Mouse (Mus musculus): ENCODE data around the gene Slc26a8. TPM values are rescaled to one million over a fixed set of nuclear protein-coding genes. Genes with fewer than 3 reads are reported as not detected.

The Slc26a8 gene
- polyA plus RNA-seq, 1 experiment from 2014 or later = 0.34 TPM

DNA sequence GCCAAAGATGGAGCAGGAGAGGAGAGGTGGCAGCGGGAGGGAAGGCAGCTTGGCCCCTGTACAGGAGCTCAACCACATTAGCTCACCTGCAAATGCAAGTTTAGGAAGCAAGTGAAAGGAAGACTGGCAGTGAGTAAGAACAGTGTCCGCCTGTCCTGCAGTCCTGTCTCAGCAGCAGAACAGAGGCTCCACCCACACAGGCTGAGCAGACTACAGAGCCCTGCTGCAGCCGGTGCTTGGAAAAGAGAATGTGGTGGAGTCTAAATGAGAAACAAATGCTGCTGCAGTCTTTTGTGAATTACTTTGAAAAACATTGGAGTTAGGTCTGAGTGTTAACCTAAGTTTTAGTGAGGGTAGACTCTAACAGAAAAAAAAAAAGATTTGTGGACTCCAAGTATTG lies 27.5 kb upstream of the Slc26a8 start:
- H3K27me3 ChIP-seq (ENCODE audit: control insufficient read depth, insufficient read depth, low read length) = no peaks in the 10 kb centered on the region
- 74% methylated on average over 3 of the region's 3 CpGs for WGBS
- ATAC-seq (ENCODE audit: insufficient number of reproducible peaks, insufficient read depth, low FRiP score, low read depth) = no peak
- no peaks in the 10 kb centered on the region for H3K9me3 ChIP-seq (ENCODE audit: control insufficient read depth, low read length)
- no peak overlapping the region for H3K9ac ChIP-seq (ENCODE audit: low read length)
- peaks cover 74% of the 10 kb centered on the region for H3K36me3 ChIP-seq (ENCODE audit: control insufficient read depth, insufficient read depth, low read length)
- no peak overlapping the region for H3K27ac ChIP-seq (replicated peaks in 1 of 2; ENCODE audit: control insufficient read depth in 1 of 2, insufficient read depth in 1 of 2, low read depth in 2 of 2, low read length in 2 of 2)
- no peak overlapping the region for H3K4me2 ChIP-seq (ENCODE audit: low read length)
- H3K4me1 ChIP-seq (ENCODE audit: control insufficient read depth in 2 of 2, insufficient read depth in 2 of 2, low read length in 2 of 2) = peaks cover 8 to 28% of the 10 kb centered on the region in 2 experiments
- H3K4me3 ChIP-seq (ENCODE audit: control insufficient read depth in 1 of 2, insufficient read depth in 1 of 2, low read depth in 1 of 2, low read length in 2 of 2) = no peak overlapping the region

- no peaks in the 10 kb centered on the region for H3K27me3 ChIP-seq (ENCODE audit: control insufficient read depth, insufficient read depth, low read length)
- H3K4me2 ChIP-seq (ENCODE audit: low read length) = no peak overlapping the region
- no peak overlapping the region for H3K9ac ChIP-seq (ENCODE audit: low read length)
- 70% methylated on average over 7 of the region's 7 CpGs for WGBS
- H3K27ac ChIP-seq (replicated peaks in 1 of 2; ENCODE audit: control insufficient read depth in 1 of 2, insufficient read depth in 1 of 2, low read depth in 2 of 2, low read length in 2 of 2) = no peak overlapping the region
- H3K4me1 ChIP-seq (ENCODE audit: control insufficient read depth in 2 of 2, insufficient read depth in 2 of 2, low read length in 2 of 2) = peaks cover 12 to 35% of the 10 kb centered on the region in 2 experiments
- no peak for ATAC-seq (ENCODE audit: insufficient number of reproducible peaks, insufficient read depth, low FRiP score, low read depth)
- peaks cover 63% of the 10 kb centered on the region for H3K36me3 ChIP-seq (ENCODE audit: control insufficient read depth, insufficient read depth, low read length)
- no peaks in the 10 kb centered on the region for H3K9me3 ChIP-seq (ENCODE audit: control insufficient read depth, low read length)
- H3K4me3 ChIP-seq (ENCODE audit: control insufficient read depth in 1 of 2, insufficient read depth in 1 of 2, low read depth in 1 of 2, low read length in 2 of 2) = no peak overlapping the region
Measured at GRCm38 (mm10) chr17:28715832-28716548, 26.0 kb upstream of the Slc26a8 start.

DNA sequence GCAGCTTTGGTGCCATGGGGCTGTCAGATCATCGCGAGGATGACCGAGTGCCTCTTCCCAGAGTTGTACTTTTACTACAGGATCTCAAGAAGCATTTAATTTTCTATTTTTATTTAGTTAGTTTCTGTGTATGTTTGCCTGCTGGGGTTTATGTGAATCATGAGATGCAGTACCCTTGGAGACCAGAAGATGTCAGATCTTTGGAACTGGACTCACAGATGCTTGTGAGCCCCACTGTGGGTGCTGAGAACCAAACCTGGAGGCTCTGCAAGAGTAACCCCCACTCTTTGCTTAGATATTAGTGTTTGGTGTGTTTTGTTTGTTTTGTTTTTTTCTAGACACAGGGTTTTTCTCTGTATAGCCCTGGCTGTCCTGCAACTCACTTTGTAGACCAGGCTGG lies 24.0 kb upstream of the Slc26a8 start:
- Histone ChIP-seq H3K4me3 (ENCODE audit: control insufficient read depth in 1 of 2, insufficient read depth in 1 of 2, low read depth in 1 of 2, low read length in 2 of 2) (no peak overlapping the region), H3K9ac (ENCODE audit: low read length) (no peak overlapping the region), H3K9me3 (ENCODE audit: control insufficient read depth, low read length) (no peaks in the 10 kb centered on the region), H3K27ac (replicated peaks in 1 of 2; ENCODE audit: control insufficient read depth in 1 of 2, insufficient read depth in 1 of 2, low read depth in 2 of 2, low read length in 2 of 2) (no peak overlapping the region), H3K4me2 (ENCODE audit: low read length) (no peak overlapping the region), H3K36me3 (ENCODE audit: control insufficient read depth, insufficient read depth, low read length) (peaks cover 48% of the 10 kb centered on the region), H3K27me3 (ENCODE audit: control insufficient read depth, insufficient read depth, low read length) (no peaks in the 10 kb centered on the region), H3K4me1 (ENCODE audit: control insufficient read depth in 2 of 2, insufficient read depth in 2 of 2, low read length in 2 of 2) (peaks cover 11 to 26% of the 10 kb centered on the region in 2 experiments)
- WGBS = 95% methylated on average over 3 of the region's 3 CpGs
- ATAC-seq (ENCODE audit: insufficient number of reproducible peaks, insufficient read depth, low FRiP score, low read depth) = no peak

DNA sequence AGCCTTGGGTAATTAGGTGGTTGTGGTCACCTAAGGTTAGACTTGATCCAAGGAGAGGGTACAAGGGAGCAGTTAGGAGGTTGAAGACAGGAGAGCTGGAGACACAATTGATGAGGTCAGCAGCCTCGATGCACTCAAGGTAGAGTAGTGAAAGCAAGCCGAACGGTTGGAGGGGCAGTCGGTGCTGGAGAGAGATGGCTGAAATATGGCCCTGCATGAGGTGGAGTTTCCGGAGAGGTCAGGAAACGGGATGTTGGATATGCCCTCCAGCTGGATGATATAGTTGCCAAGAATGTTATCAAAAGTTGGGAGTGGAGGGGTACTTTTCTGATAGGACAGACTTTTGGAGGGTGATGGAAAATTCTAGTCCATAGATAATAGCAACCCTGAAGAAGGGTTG lies 22.3 kb upstream of the Slc26a8 start:
- Histone ChIP-seq H3K36me3 (ENCODE audit: control insufficient read depth, insufficient read depth, low read length) (peaks cover 37% of the 10 kb centered on the region), H3K4me1 (ENCODE audit: control insufficient read depth in 2 of 2, insufficient read depth in 2 of 2, low read length in 2 of 2) (peaks cover 11 to 30% of the 10 kb centered on the region in 2 experiments), H3K4me2 (ENCODE audit: low read length) (peak overlapping the region; percentile 28; the same call in 1 of the 2 replicates), H3K9me3 (ENCODE audit: control insufficient read depth, low read length) (no peaks in the 10 kb centered on the region), H3K9ac (ENCODE audit: low read length) (no peak overlapping the region), H3K27me3 (ENCODE audit: control insufficient read depth, insufficient read depth, low read length) (no peaks in the 10 kb centered on the region), H3K4me3 (ENCODE audit: control insufficient read depth in 1 of 2, insufficient read depth in 1 of 2, low read depth in 1 of 2, low read length in 2 of 2) (no peak overlapping the region), H3K27ac (replicated peaks in 1 of 2; ENCODE audit: control insufficient read depth in 1 of 2, insufficient read depth in 1 of 2, low read depth in 2 of 2, low read length in 2 of 2) (peak overlapping the region; percentile 57; a peak in 3 of 4 replicates)
- ATAC-seq (ENCODE audit: insufficient number of reproducible peaks, insufficient read depth, low FRiP score, low read depth) = no peak
- 38% methylated on average over 6 of the region's 6 CpGs for WGBS

- peaks cover 26% of the 10 kb centered on the region for H3K36me3 ChIP-seq (ENCODE audit: control insufficient read depth, insufficient read depth, low read length)
- no peak overlapping the region for H3K4me3 ChIP-seq (ENCODE audit: control insufficient read depth in 1 of 2, insufficient read depth in 1 of 2, low read depth in 1 of 2, low read length in 2 of 2)
- no peak overlapping the region for H3K4me2 ChIP-seq (ENCODE audit: low read length)
- 87% methylated on average over 6 of the region's 6 CpGs for WGBS
- H3K4me1 ChIP-seq (ENCODE audit: control insufficient read depth in 2 of 2, insufficient read depth in 2 of 2, low read length in 2 of 2) = peaks cover 11 to 36% of the 10 kb centered on the region in 2 experiments
- no peaks in the 10 kb centered on the region for H3K27me3 ChIP-seq (ENCODE audit: control insufficient read depth, insufficient read depth, low read length)
- no peak overlapping the region for H3K27ac ChIP-seq (replicated peaks in 1 of 2; ENCODE audit: control insufficient read depth in 1 of 2, insufficient read depth in 1 of 2, low read depth in 2 of 2, low read length in 2 of 2)
- no peak overlapping the region for H3K9ac ChIP-seq (ENCODE audit: low read length)
- no peak for ATAC-seq (ENCODE audit: insufficient number of reproducible peaks, insufficient read depth, low FRiP score, low read depth)
- no peaks in the 10 kb centered on the region for H3K9me3 ChIP-seq (ENCODE audit: control insufficient read depth, low read length)
Measured at GRCm38 (mm10) chr17:28711237-28711636, 21.2 kb upstream of the Slc26a8 start.

DNA sequence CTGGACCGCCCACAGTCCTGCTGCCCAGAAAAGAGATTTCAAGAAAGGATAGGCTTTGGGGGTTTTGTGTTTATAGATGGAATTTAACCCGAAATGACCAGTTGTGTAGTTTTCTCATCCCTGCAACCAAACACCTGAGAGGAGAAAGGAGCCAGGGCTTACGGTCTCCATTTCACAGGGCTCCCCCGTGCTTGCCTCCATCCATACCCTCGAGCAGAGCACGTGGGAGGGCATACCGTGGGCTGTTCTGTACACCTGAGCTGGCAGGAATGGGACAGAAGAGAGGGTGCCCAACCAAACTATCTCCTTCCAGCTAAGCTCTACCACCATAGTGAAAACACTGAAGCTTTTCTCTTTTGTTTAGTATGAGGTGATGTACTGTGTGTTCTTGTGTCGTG lies 20.3 kb upstream of the Slc26a8 start:
- Histone ChIP-seq H3K27me3 (ENCODE audit: control insufficient read depth, insufficient read depth, low read length) (no peaks in the 10 kb centered on the region), H3K27ac (replicated peaks in 1 of 2; ENCODE audit: control insufficient read depth in 1 of 2, insufficient read depth in 1 of 2, low read depth in 2 of 2, low read length in 2 of 2) (no peak overlapping the region), H3K9me3 (ENCODE audit: control insufficient read depth, low read length) (no peaks in the 10 kb centered on the region), H3K4me2 (ENCODE audit: low read length) (no peak overlapping the region), H3K4me3 (ENCODE audit: control insufficient read depth in 1 of 2, insufficient read depth in 1 of 2, low read depth in 1 of 2, low read length in 2 of 2) (no peak overlapping the region), H3K4me1 (ENCODE audit: control insufficient read depth in 2 of 2, insufficient read depth in 2 of 2, low read length in 2 of 2) (peaks cover 11 to 36% of the 10 kb centered on the region in 2 experiments), H3K9ac (ENCODE audit: low read length) (no peak overlapping the region), H3K36me3 (ENCODE audit: control insufficient read depth, insufficient read depth, low read length) (peaks cover 17% of the 10 kb centered on the region)
- no peak for ATAC-seq (ENCODE audit: insufficient number of reproducible peaks, insufficient read depth, low FRiP score, low read depth)
- 93% methylated on average over 8 of the region's 8 CpGs for WGBS

GRCm38 (mm10) chr17:28709552-28710290 lies 19.7 kb upstream of the Slc26a8 start:
- 86% methylated on average over 8 of the region's 8 CpGs for WGBS
- no peak overlapping the region for H3K4me3 ChIP-seq (ENCODE audit: control insufficient read depth in 1 of 2, insufficient read depth in 1 of 2, low read depth in 1 of 2, low read length in 2 of 2)
- H3K4me1 ChIP-seq (ENCODE audit: control insufficient read depth in 2 of 2, insufficient read depth in 2 of 2, low read length in 2 of 2) = peaks cover 11 to 36% of the 10 kb centered on the region in 2 experiments
- no peaks in the 10 kb centered on the region for H3K27me3 ChIP-seq (ENCODE audit: control insufficient read depth, insufficient read depth, low read length)
- H3K27ac ChIP-seq (replicated peaks in 1 of 2; ENCODE audit: control insufficient read depth in 1 of 2, insufficient read depth in 1 of 2, low read depth in 2 of 2, low read length in 2 of 2) = 0 out of 4 replicates have a peak overlapping the region, but pooled peaks of 1 of the 2 experiments have one; percentile 6
- peaks cover 11% of the 10 kb centered on the region for H3K36me3 ChIP-seq (ENCODE audit: control insufficient read depth, insufficient read depth, low read length)
- H3K4me2 ChIP-seq (ENCODE audit: low read length) = no peak overlapping the region
- no peaks in the 10 kb centered on the region for H3K9me3 ChIP-seq (ENCODE audit: control insufficient read depth, low read length)
- no peak overlapping the region for H3K9ac ChIP-seq (ENCODE audit: low read length)
- ATAC-seq (ENCODE audit: insufficient number of reproducible peaks, insufficient read depth, low FRiP score, low read depth) = no peak
